Mouse (Mus musculus) embryonic fibroblast, embryonic 13.5 days (primary cell): ENCODE results near the gene Itgav.

Experiments
- CTCF ChIP-seq: IDR thresholded peaks from 2 replicates; pipeline ENCODE4 v1.5.1; 2011; ENCODE audit warnings: mild to moderate bottlenecking, control low read depth, low read length, moderate library complexity, borderline replicate concordance; ENCODE audit not compliant: insufficient read depth
- POLR2A ChIP-seq: IDR thresholded peaks from 2 replicates; pipeline ENCODE4 v1.6.1; 2011; ENCODE audit warnings: low read depth, mild to moderate bottlenecking, control low read depth, low read length, moderate library complexity

GRCm38 (mm10) chr2:83684691-83685090 is 39.5 kb upstream of the Itgav start:
- TF ChIP-seq POLR2A (no peak), CTCF (no peak)
